Mouse (Mus musculus) neural tube, embryonic 12.5 days (tissue): Measurements from ENCODE around the gene Tspyl4. TPM values are rescaled to one million over a fixed set of nuclear protein-coding genes. Genes with fewer than 3 reads are reported as not detected.

Experiments
- ATAC-seq: fragments of 200-750 bp; cut with Nextera tagmentation; 2 replicates; pipeline ENCODE4 v1.8.0; 2017; ENCODE audit warnings: low read depth, mild to moderate bottlenecking, moderate TSS enrichment, moderate library complexity; ENCODE audit not compliant: low FRiP score
- H3K27ac ChIP-seq: fragments of 300-500 bp; sonication (generic); 2 replicates; pipeline ENCODE4 v1.5.1; 2016
- H3K27me3 ChIP-seq: fragments of 300-500 bp; sonication (generic); replicated peaks from 2 replicates; pipeline ENCODE4 v1.6.1; 2016; ENCODE audit warnings: mild to moderate bottlenecking
- H3K36me3 ChIP-seq: fragments of 300-500 bp; sonication (generic); 2 replicates; pipeline ENCODE4 v1.6.1; 2016; ENCODE audit warnings: mild to moderate bottlenecking
- H3K4me1 ChIP-seq: fragments of 300-500 bp; sonication (generic); 2 replicates; pipeline ENCODE4 v1.6.1; 2016
- H3K4me2 ChIP-seq: fragments of 300-500 bp; sonication (generic); replicated peaks from 2 replicates; pipeline ENCODE4 v1.6.1; 2016; ENCODE audit warnings: mild to moderate bottlenecking
- H3K4me3 ChIP-seq: fragments of 300-500 bp; sonication (generic); 2 replicates; pipeline ENCODE4 v1.5.1; 2016
- H3K9ac ChIP-seq: fragments of 300-500 bp; sonication (generic); 2 replicates; pipeline ENCODE4 v1.6.1; 2016; ENCODE audit warnings: mild to moderate bottlenecking
- H3K9me3 ChIP-seq: fragments of 300-500 bp; sonication (generic); 2 replicates; pipeline ENCODE4 v1.6.1; 2016; ENCODE audit warnings: mild to moderate bottlenecking
- WGBS: fragments of 180-500 bp; shearing (Covaris S2); methylation state at CpG from one replicate; pipeline ENCODE4 v1.1.7; 2016; 5-methylcytosine and 5-hydroxymethylcytosine counted together
- polyA plus RNA-seq: library from polyadenylated mRNA; unstranded; fragments of >200 nt; fragmentation: Nextera tagmentation; extraction: Ambion mirVana; gene quantifications from 2 replicates; pipeline ENCODE4 v1.2.1, GENCODE M21; 2016

The Tspyl4 gene
- polyA plus RNA-seq, 1 experiment from 2014 or later: 153 TPM

GRCm38 (mm10) chr10:34341014-34341413, 43.8 kb downstream of the Tspyl4 start:
- Histone ChIP-seq H3K27me3 (no peaks in the 10 kb centered on the region), H3K36me3 (no peaks in the 10 kb centered on the region), H3K4me2 (no peak overlapping the region), H3K27ac (no peak overlapping the region), H3K9me3 (no peaks in the 10 kb centered on the region), H3K9ac (no peak overlapping the region), H3K4me1 (no peaks in the 10 kb centered on the region), H3K4me3 (no peak overlapping the region)
- ATAC-seq: no peak
- WGBS: 80% methylated on average over 6 of the region's 6 CpGs

DNA sequence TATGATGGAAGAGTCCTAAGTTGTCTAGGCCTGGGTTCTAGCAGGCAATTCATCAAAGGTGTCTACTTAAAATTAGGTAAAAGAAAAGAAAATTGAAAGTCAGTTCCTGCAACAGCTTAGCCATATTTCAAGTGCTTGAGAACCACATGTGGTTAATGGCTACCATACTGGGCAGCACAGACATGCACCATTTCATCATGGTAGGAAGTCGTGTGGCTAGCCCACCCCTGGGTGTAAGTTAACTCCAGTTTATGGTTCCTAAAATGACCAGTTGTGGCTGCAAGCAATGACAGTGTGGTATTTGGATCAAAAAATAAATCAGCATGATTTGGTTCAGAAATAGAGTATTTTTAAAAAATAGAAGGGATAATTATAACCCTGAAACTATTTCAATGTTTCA, 44.6 kb downstream of the Tspyl4 start:
- Histone ChIP-seq H3K9ac (no peak overlapping the region), H3K9me3 (no peaks in the 10 kb centered on the region), H3K4me2 (no peak overlapping the region), H3K27me3 (no peaks in the 10 kb centered on the region), H3K27ac (no peak overlapping the region), H3K4me3 (no peak overlapping the region), H3K36me3 (no peaks in the 10 kb centered on the region), H3K4me1 (no peaks in the 10 kb centered on the region)
- ATAC-seq: no peak
- WGBS: 75% methylated on average over 1 of the region's 1 CpGs

Other genes with a start within 250 kb of the Tspyl4 start
- 0.14 and 0.16 TPM in 2 replicates for gene Calhm5, start 200.9 kb upstream of the Tspyl4 start, polyA plus RNA-seq
- 0.29 and 0.31 TPM in 2 replicates for gene Calhm6, start 169.5 kb upstream of the Tspyl4 start, polyA plus RNA-seq
- 15.7 and 16.4 TPM in 2 replicates for gene Dse, start 89.7 kb upstream of the Tspyl4 start, polyA plus RNA-seq
- gene Tspyl1, start 15.3 kb upstream of the Tspyl4 start, polyA plus RNA-seq: 138 and 142 TPM in 2 replicates
- 0.11 and 0.23 TPM in 2 replicates for gene Col10a1, start 92.5 kb downstream of the Tspyl4 start, polyA plus RNA-seq
- 3.3 and 4.2 TPM in 2 replicates for gene Nt5dc1, start 121.1 kb downstream of the Tspyl4 start, polyA plus RNA-seq
- 2.0 and 2.6 TPM in 2 replicates for gene Frk, start 186.0 kb downstream of the Tspyl4 start, polyA plus RNA-seq